ENCODE assay signal across 8 mouse cellular contexts in the genomic region with DNA sequence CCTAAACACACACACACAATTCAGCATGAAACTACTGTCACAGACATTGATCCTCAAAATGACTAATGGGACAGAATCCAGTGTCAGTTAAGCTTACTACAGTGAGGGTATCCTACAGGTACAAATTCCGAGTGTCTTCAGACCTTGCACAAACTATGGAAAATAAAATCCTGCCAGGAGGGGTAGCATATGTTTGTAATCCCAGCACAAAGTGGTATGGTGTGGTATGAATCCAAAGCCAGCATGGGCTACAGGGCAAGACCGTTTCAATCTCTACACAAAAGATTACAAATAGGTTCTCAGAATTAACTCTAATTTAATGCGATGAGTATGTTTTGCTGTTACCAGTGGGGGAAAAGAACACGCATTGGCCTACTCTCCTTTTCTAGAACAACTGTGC. TPM values are rescaled to one million over a fixed set of nuclear protein-coding genes. Genes with fewer than 3 reads are reported as not detected.
DNase-seq lines count a peak whose midpoint lies in the region; ATAC-seq and TF ChIP-seq lines count a peak whose summit lies in the region.

A gene (plus strand): TSS at position 301 of the 400 bp plus-strand sequence.

- no peak for ATAC-seq in heart, embryonic 16.5 days (replicated peaks; ENCODE audit: extremely low read depth, insufficient read depth, low FRiP score)
- ATAC-seq in stomach, embryonic 14.5 days (ENCODE audit: insufficient number of reproducible peaks, insufficient read depth, low FRiP score, low read depth): no peak

- no peaks in the 10 kb centered on the region; the same call in 1 of the 2 replicates for H3K4me1 ChIP-seq in lung, adult 2 months (ENCODE audit: control insufficient read depth, insufficient read depth, low read length)
- H3K4me1 ChIP-seq in embryonic facial prominence, embryonic 10.5 days: peaks cover 12% of the 10 kb centered on the region
- H3K4me1 ChIP-seq in heart, embryonic 16.5 days (ENCODE audit: control insufficient read depth, insufficient read depth, low read length): peaks cover 9% of the 10 kb centered on the region
- H3K4me1 ChIP-seq in limb, embryonic 10.5 days: peaks cover 10% of the 10 kb centered on the region
- H3K4me1 ChIP-seq in stomach, embryonic 14.5 days (ENCODE audit: control insufficient read depth, insufficient read depth, low read length): peaks cover 8% of the 10 kb centered on the region

- no peak for TF ChIP-seq POLR2A in lung, adult 2 months (IDR thresholded peaks at IDR 0.05; ENCODE audit: borderline replicate concordance, extremely low read depth, low read depth, low read length)

- H3K4me3 ChIP-seq in lung, adult 2 months (replicated peaks; ENCODE audit: extremely low read depth, low read depth, low read length): peak within 1 kb of the TSS; percentile 83
- peak within 1 kb of the TSS; percentile 92 for H3K4me3 ChIP-seq in embryonic facial prominence, embryonic 10.5 days
- H3K4me3 ChIP-seq in heart, embryonic 16.5 days (ENCODE audit: low read length): peak within 1 kb of the TSS; percentile 91
- peak within 1 kb of the TSS; percentile 90 for H3K4me3 ChIP-seq in limb, embryonic 10.5 days
- peak within 1 kb of the TSS; percentile 87 for H3K4me3 ChIP-seq in stomach, embryonic 14.5 days (ENCODE audit: low read depth, low read length)

- peak within 1 kb of the TSS; percentile 93 for H3K27ac ChIP-seq in embryonic facial prominence, embryonic 10.5 days (replicated peaks)
- peak within 1 kb of the TSS; percentile 99 for H3K27ac ChIP-seq in heart, embryonic 16.5 days (ENCODE audit: low read length)
- H3K27ac ChIP-seq in limb, embryonic 10.5 days: peak within 1 kb of the TSS; percentile 94
- H3K27ac ChIP-seq in stomach, embryonic 14.5 days (ENCODE audit: low read length): peak within 1 kb of the TSS; percentile 90

- TF ChIP-seq CTCF in lung, adult 2 months (IDR thresholded peaks at IDR 0.05; ENCODE audit: insufficient read depth, low read length): no peak

- H3K9me3 ChIP-seq in embryonic facial prominence, embryonic 10.5 days: no peaks in the 10 kb centered on the region
- no peaks in the 10 kb centered on the region for H3K9me3 ChIP-seq in heart, embryonic 16.5 days (replicated peaks; ENCODE audit: control insufficient read depth, low read length)
- no peaks in the 10 kb centered on the region for H3K9me3 ChIP-seq in limb, embryonic 10.5 days (replicated peaks)
- no peaks in the 10 kb centered on the region for H3K9me3 ChIP-seq in stomach, embryonic 14.5 days (ENCODE audit: control insufficient read depth, low read depth, low read length)

- peaks cover 20% of the 10 kb centered on the region for H3K36me3 ChIP-seq in embryonic facial prominence, embryonic 10.5 days (replicated peaks)
- H3K36me3 ChIP-seq in heart, embryonic 16.5 days (ENCODE audit: control insufficient read depth, insufficient read depth): peaks cover 10% of the 10 kb centered on the region
- H3K36me3 ChIP-seq in limb, embryonic 10.5 days: peaks cover 19% of the 10 kb centered on the region
- peaks cover 22% of the 10 kb centered on the region for H3K36me3 ChIP-seq in stomach, embryonic 14.5 days (ENCODE audit: control insufficient read depth, insufficient read depth, low read length)

- WGBS in lung, adult 2 months: 20% methylated on average over 4 of the region's 4 CpGs
- 29% methylated on average over 4 of the region's 4 CpGs for WGBS in embryonic facial prominence, embryonic 10.5 days
- WGBS in heart, embryonic 16.5 days: 24% methylated on average over 4 of the region's 4 CpGs
- 31% methylated on average over 4 of the region's 4 CpGs for WGBS in limb, embryonic 10.5 days
- 26% methylated on average over 4 of the region's 4 CpGs for WGBS in stomach, embryonic 14.5 days

- H3K4me2 ChIP-seq in heart, embryonic 16.5 days (ENCODE audit: low read depth, low read length): peak within 1 kb of the TSS; percentile 97
- H3K4me2 ChIP-seq in stomach, embryonic 14.5 days (replicated peaks; ENCODE audit: low read depth, low read length): peak within 1 kb of the TSS; percentile 97

- 0 out of 2 replicates have a peak, but pooled peaks cover 14% of the 10 kb centered on the region for H3K27me3 ChIP-seq in embryonic facial prominence, embryonic 10.5 days (replicated peaks; ENCODE audit: low read depth, poor library complexity, severe bottlenecking)
- H3K27me3 ChIP-seq in heart, embryonic 16.5 days (ENCODE audit: control insufficient read depth, insufficient read depth, low read length): no peaks in the 10 kb centered on the region
- H3K27me3 ChIP-seq in limb, embryonic 10.5 days (ENCODE audit: low read depth, poor library complexity, severe bottlenecking): no peaks in the 10 kb centered on the region
- H3K27me3 ChIP-seq in stomach, embryonic 14.5 days (ENCODE audit: control insufficient read depth, insufficient read depth, low read length): no peaks in the 10 kb centered on the region

- peak within 1 kb of the TSS; percentile 99 for H3K9ac ChIP-seq in heart, embryonic 16.5 days (ENCODE audit: low read length)
- peak within 1 kb of the TSS; percentile 95 for H3K9ac ChIP-seq in stomach, embryonic 14.5 days (replicated peaks; ENCODE audit: low read depth, low read length)

- DNase-seq in lung, adult 2 months: no peak
- no peak for DNase-seq in lung, postnatal 36 days
- no peak for DNase-seq in embryonic facial prominence, embryonic 10.5 days (ENCODE audit: low spot score)
- no peak for DNase-seq in limb, embryonic 10.5 days (ENCODE audit: low spot score)
- no peak for DNase-seq in urinary bladder, postnatal 14 days (ENCODE audit: low spot score)
- no peak for DNase-seq in cerebellum, adult 11-12 months

RNA-seq across cellular contexts. Expression of the gene that starts here (rescaled TPM):
- 83.6 and 83.9 TPM in 2 replicates for polyA plus RNA-seq in lung, adult 2 months (2012; rRNA removed)
- 6.9 and 9.2 TPM in 2 replicates for polyA plus RNA-seq in embryonic facial prominence, embryonic 10.5 days (2016; fragmentation: Nextera tagmentation; extraction: Ambion mirVana)
- polyA plus RNA-seq in heart, embryonic 16.5 days (2015; fragmentation: Nextera tagmentation; extraction: Ambion mirVana): 1.6 and 4.9 TPM in 2 replicates
- 7.5 and 9.7 TPM in 2 replicates for polyA plus RNA-seq in limb, embryonic 10.5 days (2016; fragmentation: Nextera tagmentation; extraction: Ambion mirVana)
- polyA plus RNA-seq in stomach, embryonic 14.5 days (2014; fragmentation: Nextera tagmentation; extraction: Ambion mirVana): 5.4 and 7.1 TPM in 2 replicates
